Mouse (Mus musculus) fibroblast of lung, adult 2 months (primary cell): ENCODE results near the gene Pnldc1.

Experiments used
- DNase-seq: peaks from one replicate; pipeline ENCODE4 v3.0.0-alpha.2; 2011; ENCODE audit warnings: low read depth

Gene Pnldc1

GRCm38 (mm10) chr17:12857395-12857794, 52.6 kb downstream of the Pnldc1 start:
- DNase-seq: no peak

GRCm38 (mm10) chr17:12854386-12854785, 55.6 kb downstream of the Pnldc1 start:
- no peak for DNase-seq

GRCm38 (mm10) chr17:12853821-12854220, 56.2 kb downstream of the Pnldc1 start:
- no peak for DNase-seq

GRCm38 (mm10) chr17:12851689-12852088, 58.3 kb downstream of the Pnldc1 start:
- no peak for DNase-seq

- no peak for DNase-seq
These were observed 60.1 kb downstream of the Pnldc1 start for GRCm38 (mm10) chr17:12849778-12850382.

- DNase-seq: no peak
These were observed 62.3 kb downstream of the Pnldc1 start for GRCm38 (mm10) chr17:12847736-12848135.

GRCm38 (mm10) chr17:12846474-12846873, 63.6 kb downstream of the Pnldc1 start:
- DNase-seq: no peak

GRCm38 (mm10) chr17:12845862-12846261, 64.2 kb downstream of the Pnldc1 start:
- no peak for DNase-seq

- DNase-seq: no peak
These were observed 65.5 kb downstream of the Pnldc1 start for GRCm38 (mm10) chr17:12844540-12844939.

GRCm38 (mm10) chr17:12843826-12844225, 66.2 kb downstream of the Pnldc1 start:
- no peak for DNase-seq

GRCm38 (mm10) chr17:12839475-12840267, 70.4 kb downstream of the Pnldc1 start:
- DNase-seq: no peak
